Mouse (Mus musculus): ENCODE measurements around the gene Wfdc3. TPM values are rescaled to one million over a fixed set of nuclear protein-coding genes. Genes with fewer than 3 reads are reported as not detected.

Gene Wfdc3
- polyA plus RNA-seq, 1 experiment: 0.60 TPM

DNA sequence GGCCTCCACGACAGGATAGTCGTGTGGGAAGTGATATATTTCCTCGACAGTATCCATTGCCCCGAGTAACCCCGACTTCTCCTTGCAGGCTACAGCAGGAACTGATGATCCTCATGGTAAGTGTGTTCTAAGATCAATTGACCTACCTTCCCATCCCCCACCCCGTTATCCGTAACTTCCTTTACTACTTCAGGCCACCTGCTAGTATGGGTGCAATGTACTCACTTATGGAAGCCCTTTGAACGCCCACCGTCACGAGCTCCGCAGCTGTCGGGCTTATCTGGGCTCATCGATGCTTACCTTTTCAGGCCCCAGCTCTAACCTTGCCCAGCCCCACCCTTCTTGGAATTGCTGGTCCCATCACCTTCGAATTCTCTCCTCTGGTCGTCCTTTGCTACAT is 24.5 kb upstream of the Wfdc3 start:
- peak overlapping the region; percentile 92 for H3K9ac ChIP-seq (ENCODE audit: low read depth, poor library complexity, severe bottlenecking)
- no peaks in the 10 kb centered on the region for H3K27me3 ChIP-seq (ENCODE audit: control insufficient read depth, insufficient read depth, low read length, poor library complexity, severe bottlenecking)
- H3K4me3 ChIP-seq (ENCODE audit: low read depth, low read length): peak overlapping the region; percentile 99
- H3K27ac ChIP-seq (ENCODE audit: insufficient read depth, low read length): peak overlapping the region; percentile 22
- peaks cover 48% of the 10 kb centered on the region for H3K36me3 ChIP-seq (ENCODE audit: control insufficient read depth, insufficient read depth, low read length, poor library complexity, severe bottlenecking)
- TF ChIP-seq EP300 (IDR thresholded peaks at IDR 0.05; ENCODE audit: insufficient read depth, low read depth, low read length) (no peak), CTCF (IDR thresholded peaks at IDR 0.05; ENCODE audit: low read depth, low read length) (no peak), POLR2A (IDR thresholded peaks at IDR 0.05; ENCODE audit: insufficient read depth, low read length) (no peak)
- H3K9me3 ChIP-seq (replicated peaks; ENCODE audit: control insufficient read depth, insufficient read depth, low read length, poor library complexity, severe bottlenecking): no peaks in the 10 kb centered on the region
- peaks cover 3% of the 10 kb centered on the region for H3K4me1 ChIP-seq (ENCODE audit: control insufficient read depth, insufficient read depth, low read length)

DNA sequence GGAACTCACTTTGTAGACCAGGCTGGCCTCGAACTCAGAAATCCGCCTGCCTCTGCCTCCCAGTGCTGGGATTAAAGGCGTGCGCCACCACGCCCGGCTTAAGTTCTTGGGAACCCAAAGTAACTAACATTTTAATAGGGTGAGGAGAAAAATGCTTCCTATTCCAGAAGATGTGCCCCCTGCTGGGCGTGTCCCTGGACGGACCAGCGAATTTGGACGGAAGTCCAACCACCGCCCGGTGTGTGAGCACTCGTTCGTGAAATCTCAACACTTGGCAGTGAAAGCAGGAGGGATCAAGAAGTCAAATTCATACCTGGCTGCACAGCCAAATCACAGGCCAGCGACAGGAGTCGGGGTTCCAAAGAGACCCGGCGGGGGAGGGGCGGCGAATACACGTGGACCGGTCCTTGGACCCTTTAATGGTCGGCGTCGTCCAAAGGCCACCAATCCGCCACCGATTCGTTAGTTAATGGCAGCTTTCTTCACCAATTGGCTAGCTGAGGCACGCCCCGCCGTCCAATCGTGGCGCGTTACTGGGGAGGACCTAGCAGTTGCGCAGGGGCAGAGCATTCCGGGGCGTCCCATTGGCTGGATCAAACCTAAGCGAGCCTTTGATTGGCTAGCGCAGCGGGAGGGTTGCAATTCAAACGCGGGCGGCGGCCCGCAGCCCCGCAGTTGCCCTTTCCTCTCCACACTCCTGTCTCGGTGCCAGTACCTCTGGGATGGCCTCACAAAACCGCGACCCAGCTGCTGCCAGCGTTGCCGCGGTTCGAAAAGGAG is 23.7 kb upstream of the Wfdc3 start, which contains the start of gene Ube2c:
TSS of gene Ube2c (plus strand) at position 641 of the 780 bp plus-strand sequence.
- H3K36me3 ChIP-seq (ENCODE audit: control insufficient read depth, insufficient read depth, low read length, poor library complexity, severe bottlenecking): peaks cover 56% of the 10 kb centered on the region
- peak within 1 kb of the TSS; percentile 92 for H3K9ac ChIP-seq (ENCODE audit: low read depth, poor library complexity, severe bottlenecking)
- H3K27me3 ChIP-seq (ENCODE audit: control insufficient read depth, insufficient read depth, low read length, poor library complexity, severe bottlenecking): no peaks in the 10 kb centered on the region
- H3K4me1 ChIP-seq (ENCODE audit: control insufficient read depth, insufficient read depth, low read length): peaks cover 3% of the 10 kb centered on the region
- H3K9me3 ChIP-seq (replicated peaks; ENCODE audit: control insufficient read depth, insufficient read depth, low read length, poor library complexity, severe bottlenecking): no peaks in the 10 kb centered on the region
- peak within 1 kb of the TSS; percentile 99 for H3K4me3 ChIP-seq (ENCODE audit: low read depth, low read length)
- TF ChIP-seq EP300 (IDR thresholded peaks at IDR 0.05; ENCODE audit: insufficient read depth, low read depth, low read length) (no peak), CTCF (IDR thresholded peaks at IDR 0.05; ENCODE audit: low read depth, low read length) (peak; percentile 2), POLR2A (IDR thresholded peaks at IDR 0.05; ENCODE audit: insufficient read depth, low read length) (peak; percentile 78)
- peak within 1 kb of the TSS; percentile 52 for H3K27ac ChIP-seq (ENCODE audit: insufficient read depth, low read length)

DNA sequence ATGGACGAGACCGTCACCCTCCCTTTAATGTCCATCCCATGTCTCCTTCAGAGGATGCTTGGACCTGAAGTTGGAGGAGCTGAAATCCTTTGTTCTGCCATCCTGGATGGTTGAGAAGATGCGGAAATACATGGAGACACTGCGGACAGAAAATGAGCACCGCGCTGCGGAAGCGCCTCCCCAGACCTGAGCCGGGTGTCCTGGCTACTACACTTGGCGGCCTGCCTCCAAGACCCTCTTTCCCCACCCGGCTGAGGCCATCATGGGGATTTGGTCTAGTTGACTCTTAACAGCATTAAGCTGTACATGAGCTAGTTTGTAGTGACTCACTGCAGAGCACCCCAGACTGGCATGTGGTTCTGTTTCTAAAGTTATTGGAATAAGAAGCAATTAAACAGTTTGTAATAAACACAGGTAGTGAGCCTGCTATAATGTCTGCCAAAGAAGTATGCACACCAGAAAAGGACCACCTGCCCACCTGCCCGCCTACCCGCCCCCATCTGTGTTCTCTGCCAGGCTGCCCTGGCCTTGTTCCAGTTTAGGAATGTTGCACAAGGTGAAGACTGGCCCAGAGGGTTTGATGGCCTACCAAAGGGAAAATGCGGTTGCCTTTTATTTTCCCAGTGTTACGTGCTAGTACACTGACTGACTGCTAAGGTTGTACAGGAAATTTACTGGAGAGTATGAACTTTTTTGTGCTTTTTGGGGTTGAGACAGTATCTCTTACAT is 22.2 kb upstream of the Wfdc3 start:
- Histone ChIP-seq H3K27me3 (ENCODE audit: control insufficient read depth, insufficient read depth, low read length, poor library complexity, severe bottlenecking) (no peaks in the 10 kb centered on the region), H3K9ac (ENCODE audit: low read depth, poor library complexity, severe bottlenecking) (peak overlapping the region; percentile 81), H3K4me1 (ENCODE audit: control insufficient read depth, insufficient read depth, low read length) (peaks cover 3% of the 10 kb centered on the region), H3K36me3 (ENCODE audit: control insufficient read depth, insufficient read depth, low read length, poor library complexity, severe bottlenecking) (peaks cover 61% of the 10 kb centered on the region), H3K4me3 (ENCODE audit: low read depth, low read length) (peak overlapping the region; percentile 69), H3K9me3 (replicated peaks; ENCODE audit: control insufficient read depth, insufficient read depth, low read length, poor library complexity, severe bottlenecking) (no peaks in the 10 kb centered on the region), H3K27ac (ENCODE audit: insufficient read depth, low read length) (0 out of 2 replicates have a peak overlapping the region, but pooled peaks have one; percentile 17)
- TF ChIP-seq CTCF (IDR thresholded peaks at IDR 0.05; ENCODE audit: low read depth, low read length) (no peak), EP300 (IDR thresholded peaks at IDR 0.05; ENCODE audit: insufficient read depth, low read depth, low read length) (no peak)

DNA sequence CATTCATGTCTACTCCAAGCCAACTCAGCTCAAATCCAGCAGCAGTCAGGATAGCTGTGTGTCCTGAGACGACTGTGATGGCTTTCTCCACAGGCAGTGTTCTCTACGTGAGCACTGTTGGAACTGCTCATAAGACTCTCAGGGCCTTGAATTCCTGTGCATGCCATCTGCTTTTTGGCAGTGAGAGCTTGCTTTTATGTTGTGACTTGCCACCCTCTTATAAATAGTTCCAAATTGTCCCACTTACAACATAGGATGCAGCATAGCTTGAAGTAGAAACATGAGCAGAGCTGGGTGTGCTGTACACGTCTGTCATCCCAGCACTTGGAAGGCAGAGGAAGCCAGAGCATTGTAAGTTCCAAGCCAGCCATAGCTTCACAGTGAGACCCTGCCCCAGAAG is 20.1 kb upstream of the Wfdc3 start:
- Histone ChIP-seq H3K9ac (ENCODE audit: low read depth, poor library complexity, severe bottlenecking) (no peak overlapping the region), H3K27ac (ENCODE audit: insufficient read depth, low read length) (no peak overlapping the region), H3K4me1 (ENCODE audit: control insufficient read depth, insufficient read depth, low read length) (no peaks in the 10 kb centered on the region), H3K9me3 (replicated peaks; ENCODE audit: control insufficient read depth, insufficient read depth, low read length, poor library complexity, severe bottlenecking) (peaks cover 11% of the 10 kb centered on the region), H3K27me3 (ENCODE audit: control insufficient read depth, insufficient read depth, low read length, poor library complexity, severe bottlenecking) (no peaks in the 10 kb centered on the region), H3K4me3 (ENCODE audit: low read depth, low read length) (no peak overlapping the region), H3K36me3 (ENCODE audit: control insufficient read depth, insufficient read depth, low read length, poor library complexity, severe bottlenecking) (peaks cover 62% of the 10 kb centered on the region)
- no peak for TF ChIP-seq POLR2A (IDR thresholded peaks at IDR 0.05; ENCODE audit: insufficient read depth, low read length)
- no peak for TF ChIP-seq EP300 (IDR thresholded peaks at IDR 0.05; ENCODE audit: insufficient read depth, low read depth, low read length)
- no peak for TF ChIP-seq CTCF (IDR thresholded peaks at IDR 0.05; ENCODE audit: low read depth, low read length)

DNA sequence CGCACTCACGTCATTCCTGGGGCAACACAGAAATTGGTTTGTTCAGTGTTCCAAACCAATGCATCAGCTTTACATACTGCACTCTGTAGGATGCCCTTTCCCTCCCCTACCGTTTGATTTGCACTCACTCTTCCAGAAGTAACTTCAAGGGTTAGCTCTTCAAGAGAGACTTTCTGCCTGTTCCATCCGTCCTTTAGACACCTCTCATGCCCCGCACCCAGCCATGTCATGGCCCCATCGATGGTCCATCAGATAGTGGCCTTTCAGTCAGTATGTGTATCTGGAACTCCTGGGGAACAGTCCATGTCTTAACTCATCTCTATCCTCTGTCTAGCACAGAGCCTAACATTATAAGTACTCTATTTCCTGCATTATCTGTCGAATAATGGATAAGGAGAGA is 16.9 kb upstream of the Wfdc3 start:
- Histone ChIP-seq H3K9me3 (replicated peaks; ENCODE audit: control insufficient read depth, insufficient read depth, low read length, poor library complexity, severe bottlenecking) (peaks cover 11% of the 10 kb centered on the region), H3K4me3 (ENCODE audit: low read depth, low read length) (no peak overlapping the region), H3K36me3 (ENCODE audit: control insufficient read depth, insufficient read depth, low read length, poor library complexity, severe bottlenecking) (peaks cover 92% of the 10 kb centered on the region), H3K27ac (ENCODE audit: insufficient read depth, low read length) (peak overlapping the region; percentile 60; the same call in 1 of the 2 replicates), H3K9ac (ENCODE audit: low read depth, poor library complexity, severe bottlenecking) (no peak overlapping the region), H3K27me3 (ENCODE audit: control insufficient read depth, insufficient read depth, low read length, poor library complexity, severe bottlenecking) (no peaks in the 10 kb centered on the region), H3K4me1 (ENCODE audit: control insufficient read depth, insufficient read depth, low read length) (no peaks in the 10 kb centered on the region)
- no peak for TF ChIP-seq CTCF (IDR thresholded peaks at IDR 0.05; ENCODE audit: low read depth, low read length)
- TF ChIP-seq POLR2A (IDR thresholded peaks at IDR 0.05; ENCODE audit: insufficient read depth, low read length): no peak
- no peak for TF ChIP-seq EP300 (IDR thresholded peaks at IDR 0.05; ENCODE audit: insufficient read depth, low read depth, low read length)

DNA sequence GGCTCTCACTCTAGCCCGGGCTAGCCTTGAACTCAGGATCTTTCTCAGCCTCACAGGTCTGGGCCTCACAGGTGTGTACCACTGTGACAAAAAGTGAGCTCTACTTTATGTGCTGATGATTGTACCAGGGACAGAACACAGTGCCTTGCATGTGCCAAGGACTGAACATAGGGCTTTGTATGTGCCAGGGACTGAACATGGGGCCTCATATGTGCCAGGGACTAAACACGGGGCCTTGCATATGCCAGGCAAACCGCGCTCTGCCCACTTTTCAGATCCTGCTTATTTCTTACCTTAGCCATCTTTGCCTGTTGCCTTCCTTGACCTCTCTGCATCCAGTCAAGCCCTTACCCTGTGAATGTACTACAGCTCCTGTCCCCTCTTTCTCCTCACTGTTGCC is 16.2 kb upstream of the Wfdc3 start:
- TF ChIP-seq CTCF (IDR thresholded peaks at IDR 0.05; ENCODE audit: low read depth, low read length): no peak
- TF ChIP-seq EP300 (IDR thresholded peaks at IDR 0.05; ENCODE audit: insufficient read depth, low read depth, low read length): no peak
- no peak for TF ChIP-seq POLR2A (IDR thresholded peaks at IDR 0.05; ENCODE audit: insufficient read depth, low read length)
- peaks cover 90% of the 10 kb centered on the region for H3K36me3 ChIP-seq (ENCODE audit: control insufficient read depth, insufficient read depth, low read length, poor library complexity, severe bottlenecking)
- H3K4me1 ChIP-seq (ENCODE audit: control insufficient read depth, insufficient read depth, low read length): no peaks in the 10 kb centered on the region
- H3K9me3 ChIP-seq (replicated peaks; ENCODE audit: control insufficient read depth, insufficient read depth, low read length, poor library complexity, severe bottlenecking): peaks cover 11% of the 10 kb centered on the region
- peak overlapping the region; percentile 60 for H3K27ac ChIP-seq (ENCODE audit: insufficient read depth, low read length)
- H3K4me3 ChIP-seq (ENCODE audit: low read depth, low read length): no peak overlapping the region
- H3K9ac ChIP-seq (ENCODE audit: low read depth, poor library complexity, severe bottlenecking): no peak overlapping the region
- no peaks in the 10 kb centered on the region for H3K27me3 ChIP-seq (ENCODE audit: control insufficient read depth, insufficient read depth, low read length, poor library complexity, severe bottlenecking)

All from ES-Bruce4 (cell line).